Mouse (Mus musculus) gastrocnemius, postnatal 25 days (tissue): ENCODE results near the gene Thbs3. TPM values are rescaled to one million over a fixed set of nuclear protein-coding genes. Genes with fewer than 3 reads are reported as not detected.

Experiments used
- DNase-seq: peaks from one replicate; pipeline ENCODE4 v3.0.0; 2022
- long read RNA-seq, 2 experiments: library from polyadenylated mRNA; stranded (forward); transcript quantifications; one replicate each; pipeline ENCODE4 v2.0.0; 2021
- total RNA-seq, 2 experiments: library from RNA; stranded (reverse); gene quantifications; 1 replicate in 1 of 2; 2 replicates in 1 of 2; pipeline ENCODE4 v1.2.3; 2021

The Thbs3 gene
- total RNA-seq: 10 to 100 TPM; 11.0 to 11.8 TPM
- long read RNA-seq, experiment 1, partial matches to known transcripts: 1 of 3 reads
- long read RNA-seq, experiment 1, other reads (novel, unspliced or antisense): 2 of 3 reads
- long read RNA-seq, experiment 2, transcript Thbs3-201 (23 exons, 3,190 nt): major isoform, 7 of 11 reads
- long read RNA-seq, experiment 2, partial matches to known transcripts: 3 of 11 reads
- long read RNA-seq, experiment 2, other reads (novel, unspliced or antisense): 1 of 11 reads

- DNase-seq: no peak
These were observed at the start of gene Thbs3 for GRCm38 (mm10) chr3:89214681-89215411. Gene Thbs3, plus strand, starts transcription at chr3:89215180.

- DNase-seq: no peak
These were observed 49.6 kb upstream of the Thbs3 start for GRCm38 (mm10) chr3:89165268-89165870.

- DNase-seq: no peak
These were observed 48.0 kb upstream of the Thbs3 start for GRCm38 (mm10) chr3:89166945-89167344.

- no peak for DNase-seq
These were observed 40.1 kb upstream of the Thbs3 start for GRCm38 (mm10) chr3:89174844-89175243.

- DNase-seq: no peak
These were observed 39.4 kb upstream of the Thbs3 start for GRCm38 (mm10) chr3:89175544-89175943.

GRCm38 (mm10) chr3:89176421-89176820 lies 38.6 kb upstream of the Thbs3 start:
- DNase-seq: no peak

GRCm38 (mm10) chr3:89177242-89178106 lies 37.5 kb upstream of the Thbs3 start, which contains the start of gene Scamp3:
Gene Scamp3, plus strand, starts transcription at chr3:89177473.
- peak; percentile 89 for DNase-seq

- DNase-seq: no peak
These were observed 36.9 kb upstream of the Thbs3 start for GRCm38 (mm10) chr3:89178107-89178385.

- no peak for DNase-seq
These were observed 35.9 kb upstream of the Thbs3 start for GRCm38 (mm10) chr3:89179056-89179455.

GRCm38 (mm10) chr3:89181749-89182500 lies 33.1 kb upstream of the Thbs3 start:
- DNase-seq: no peak

GRCm38 (mm10) chr3:89182531-89183057 lies 32.4 kb upstream of the Thbs3 start:
- no peak for DNase-seq

- peak; percentile 86 for DNase-seq
These were observed 31.7 kb upstream of the Thbs3 start, which contains the start of gene Fam189b for GRCm38 (mm10) chr3:89183058-89183958. Gene Fam189b, plus strand, starts transcription at chr3:89183143.

GRCm38 (mm10) chr3:89183959-89184315 lies 31.0 kb upstream of the Thbs3 start:
- DNase-seq: no peak

- no peak for DNase-seq
These were observed 27.8 kb upstream of the Thbs3 start for GRCm38 (mm10) chr3:89187197-89187596.

- DNase-seq: no peak
These were observed 27.1 kb upstream of the Thbs3 start for GRCm38 (mm10) chr3:89187690-89188477.

GRCm38 (mm10) chr3:89188478-89188875 lies 26.5 kb upstream of the Thbs3 start:
- no peak for DNase-seq

- no peak for DNase-seq
These were observed 24.5 kb upstream of the Thbs3 start for GRCm38 (mm10) chr3:89190436-89190835.

- no peak for DNase-seq
These were observed 21.6 kb upstream of the Thbs3 start for GRCm38 (mm10) chr3:89193351-89193750.

GRCm38 (mm10) chr3:89193853-89194252 lies 21.1 kb upstream of the Thbs3 start:
- DNase-seq: no peak
